Mouse (Mus musculus): ENCODE results near the gene Ralgapa2.

GRCm38 (mm10) chr2:146245401-146245800 lies 266.7 kb downstream of the Ralgapa2 start:
- TF ChIP-seq CTCF (IDR thresholded peaks at IDR 0.05; ENCODE audit: borderline replicate concordance, control insufficient read depth, extremely low read depth, insufficient read depth, low read length, poor library complexity) (no peak), POLR2A (IDR thresholded peaks at IDR 0.05; ENCODE audit: control insufficient read depth, extremely low read depth, insufficient read depth, low read length, poor library complexity) (no peak)
